Mouse (Mus musculus): ENCODE data around the gene Prom1. TPM values are rescaled to one million over a fixed set of nuclear protein-coding genes. Genes with fewer than 3 reads are reported as not detected.

Gene Prom1
- polyA plus RNA-seq (2017; shearing (Covaris generic)), result 0.56 TPM

DNA sequence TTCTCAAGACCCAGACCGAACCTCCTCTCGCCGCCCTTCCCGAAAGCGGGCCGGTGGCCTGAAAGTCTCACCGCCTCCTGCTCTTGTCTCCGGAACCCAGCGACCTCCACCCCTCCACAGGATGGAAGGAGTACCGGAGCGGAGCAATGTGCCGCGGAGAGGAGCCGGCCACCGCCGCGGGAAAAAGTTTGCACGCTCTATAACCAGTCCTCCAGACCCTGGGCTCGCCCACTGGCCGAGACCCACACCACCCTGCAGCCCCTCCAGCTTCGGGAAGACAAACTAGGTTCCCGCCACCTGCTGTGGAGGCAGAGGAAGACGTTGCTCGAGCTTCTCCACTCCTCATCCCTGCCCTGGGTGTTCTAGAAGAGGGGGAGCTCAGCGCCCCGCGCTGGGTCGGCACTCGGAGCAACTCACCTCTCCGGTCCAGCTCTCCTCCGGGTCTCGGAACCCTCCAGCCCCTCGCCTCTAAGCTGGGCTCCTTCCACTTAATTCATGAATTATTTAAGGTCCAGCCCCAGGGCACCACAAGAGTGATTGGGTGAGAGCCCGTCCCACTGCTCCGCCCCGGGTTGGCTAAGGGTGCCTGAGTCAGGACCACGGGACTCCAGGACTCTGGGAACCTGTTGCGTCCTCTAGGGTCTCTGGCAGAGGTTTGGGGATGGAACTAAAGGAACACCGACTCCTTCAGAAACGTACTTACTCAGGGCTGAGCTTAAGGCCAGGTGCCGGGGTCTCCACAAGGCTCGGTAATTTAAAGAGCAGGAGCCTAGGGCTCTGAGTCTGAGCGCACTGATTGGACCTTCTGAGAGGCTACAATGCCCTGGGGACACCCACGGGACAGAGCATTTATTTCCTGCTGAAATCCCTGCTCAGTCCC lies at the start of gene Prom1:
Gene Prom1, minus strand, starts transcription at position 802 of the 880 bp plus-strand sequence.

DNA sequence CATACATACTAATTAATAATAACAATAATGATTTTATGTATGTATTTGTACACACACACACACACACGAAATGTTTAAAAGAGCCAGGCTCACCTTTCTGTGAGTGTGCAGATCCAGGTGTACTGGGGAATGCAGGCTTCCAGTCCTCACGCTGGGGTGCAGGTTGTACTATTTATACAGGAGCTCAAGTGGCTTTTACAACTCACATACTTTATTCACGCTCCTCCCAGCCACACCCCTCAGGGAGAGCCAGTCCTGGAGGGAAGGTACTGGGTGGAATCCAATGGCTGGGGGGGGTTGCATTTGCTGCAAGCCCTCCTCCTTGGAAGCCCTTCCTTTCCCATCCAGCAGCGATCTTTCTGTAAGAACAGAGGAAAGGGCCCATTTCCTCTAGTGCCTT lies 120.2 kb downstream of the Prom1 start, which contains the start of gene Fgfbp1:
Gene Fgfbp1, minus strand, starts transcription at position 160 of the 400 bp plus-strand sequence.

Other genes starting within 250 kb of the Prom1 start
- gene Cd38, start 233.5 kb downstream of the Prom1 start, polyA plus RNA-seq (2017; shearing (Covaris generic)), result 33.7 TPM
- 0.51 TPM for gene Gm7879, start 188.9 kb downstream of the Prom1 start, polyA plus RNA-seq (2017; shearing (Covaris generic))
- 0.16 TPM for gene Fgfbp1, start 120.3 kb downstream of the Prom1 start, polyA plus RNA-seq (2017; shearing (Covaris generic))
- gene Tapt1, start 124.6 kb upstream of the Prom1 start, polyA plus RNA-seq (2017; shearing (Covaris generic)), result 7.6 TPM

All from CD4-positive, CD25-positive, alpha-beta regulatory T cell, adult 9 weeks (primary cell).